Mouse (Mus musculus) cerebral cortex, adult 2 months (tissue): ENCODE measurements around the gene Pemt.

Experiments
- WGBS: fragments of 180-500 bp; shearing (Covaris S2); methylation state at CpG from one replicate; pipeline ENCODE4 v1.1.7; 2018; 5-methylcytosine and 5-hydroxymethylcytosine counted together

Gene Pemt

DNA sequence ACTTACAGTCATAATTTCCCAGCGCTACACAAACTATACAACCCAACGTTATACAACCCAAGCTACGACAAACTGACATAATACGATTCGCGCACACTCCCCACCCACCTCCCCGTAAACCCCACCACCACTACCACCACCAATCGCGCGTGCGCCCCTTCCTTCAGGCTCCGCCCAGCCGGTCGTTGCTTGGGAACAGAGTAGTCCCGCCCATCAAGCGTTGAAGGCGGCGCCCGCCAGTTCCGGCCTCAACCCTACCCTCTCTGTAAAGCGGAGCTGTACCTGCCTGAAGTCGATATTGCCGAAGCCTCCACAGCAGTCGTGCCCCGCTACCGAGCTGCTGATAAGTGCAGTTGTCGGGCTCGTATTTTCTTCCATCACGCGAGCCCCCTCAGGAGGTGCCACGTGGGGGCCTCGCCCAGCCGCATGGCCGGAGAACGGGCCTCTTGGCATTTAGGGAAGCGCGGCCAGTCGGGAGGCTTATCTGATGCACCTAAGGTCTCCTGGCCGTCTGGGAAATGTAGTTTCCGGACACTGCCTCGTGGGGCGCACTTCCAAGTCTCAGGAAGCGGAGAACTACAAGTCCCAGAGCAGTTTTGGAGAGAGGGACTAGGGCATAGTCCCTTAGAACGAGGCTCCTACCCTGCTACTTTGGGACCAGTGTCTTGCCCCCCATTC lies at the start of gene Pemt:
Gene Pemt, minus strand, starts transcription at position 432 of the 678 bp plus-strand sequence.
- WGBS = under 1% methylated on average over 44 of the region's 44 CpGs

DNA sequence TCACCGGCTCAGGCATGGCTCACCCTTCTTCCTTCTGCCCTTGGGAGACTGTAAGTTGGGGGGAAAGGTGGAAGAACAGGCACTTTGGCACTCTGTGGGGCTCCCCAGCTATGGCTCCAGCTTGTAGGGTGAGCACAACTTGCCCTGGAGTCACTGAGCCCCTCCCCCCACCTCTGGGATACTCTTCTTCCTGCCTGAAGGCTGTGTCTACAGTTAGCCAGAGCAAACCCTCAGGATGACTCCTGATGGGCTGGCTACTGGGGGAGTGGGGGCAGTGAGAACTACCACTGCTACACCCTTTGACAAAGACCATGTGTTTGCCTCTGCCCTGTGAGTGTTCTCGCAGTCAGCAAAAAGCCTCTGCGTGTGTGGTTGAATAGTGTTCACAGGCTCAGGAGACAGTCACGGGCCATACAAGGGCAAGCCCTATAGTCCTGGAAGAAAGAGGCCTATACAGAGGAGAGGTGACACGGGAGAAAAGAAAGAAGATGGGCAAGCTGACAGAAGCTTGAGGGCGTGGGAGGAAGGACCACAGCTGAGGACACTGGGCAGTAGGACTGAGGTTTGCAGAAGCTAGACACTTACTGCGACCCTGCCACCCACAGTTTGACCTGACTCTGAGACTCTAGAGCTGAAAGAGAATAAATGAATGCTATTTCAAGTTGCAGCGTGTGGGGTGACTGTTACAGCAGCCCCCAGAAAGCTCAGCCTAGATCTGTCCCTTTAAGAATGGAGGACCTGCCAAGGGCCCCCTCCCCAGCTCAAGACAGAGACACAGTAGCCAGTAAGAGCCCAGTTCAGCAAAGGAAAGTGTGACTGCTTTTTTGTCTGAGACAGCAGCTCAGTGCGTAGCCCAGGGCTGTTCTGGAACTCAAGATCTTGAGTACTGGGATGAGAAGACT lies 48.9 kb upstream of the Pemt start:
- WGBS = 75% methylated on average over 9 of the region's 9 CpGs

DNA sequence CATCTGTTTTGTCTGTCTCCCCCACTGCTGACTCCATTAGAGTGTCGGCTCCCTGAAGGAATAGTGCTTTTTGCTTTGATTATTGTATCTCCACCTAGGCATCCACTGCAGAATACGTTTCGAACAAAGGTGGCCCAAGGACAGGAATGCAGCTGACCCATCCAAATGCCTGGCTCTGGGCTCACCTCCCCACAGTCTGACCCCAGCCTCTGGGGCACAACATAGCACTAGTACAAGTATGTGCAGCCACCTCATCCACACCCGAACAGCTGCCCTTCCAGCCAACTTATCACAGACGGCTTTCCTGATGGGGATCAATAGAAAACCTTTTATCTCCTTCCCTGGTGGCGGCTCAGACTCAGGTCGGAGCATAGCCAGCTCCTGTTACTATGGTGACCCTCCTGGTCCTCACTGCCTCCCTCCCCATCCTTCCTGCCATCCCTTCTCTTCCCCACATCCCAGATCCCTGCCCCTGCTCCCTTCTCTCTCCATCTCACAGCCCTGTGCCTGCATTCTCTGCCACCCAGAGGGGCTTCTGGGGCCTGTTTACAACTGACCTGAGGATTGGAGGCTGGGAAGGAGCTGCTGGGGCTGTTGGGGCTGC lies 47.8 kb upstream of the Pemt start:
- 49% methylated on average over 7 of the region's 7 CpGs for WGBS

DNA sequence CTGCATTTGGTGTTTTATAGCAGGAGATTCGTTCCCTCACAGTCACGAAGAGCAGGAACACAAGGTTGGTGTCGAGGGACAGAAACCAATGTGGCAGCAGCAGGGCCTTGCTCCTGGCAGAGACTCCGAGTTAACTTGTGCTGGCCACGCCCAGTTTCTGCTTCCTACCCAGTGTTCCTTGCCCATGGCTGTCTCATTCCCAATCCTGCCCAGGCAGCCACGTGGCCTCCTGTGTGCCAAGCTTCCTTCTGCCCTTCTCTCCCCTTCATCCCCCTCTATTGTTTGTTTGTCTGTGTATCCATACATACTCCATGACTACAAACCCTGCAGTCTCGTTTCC lies 45.1 kb upstream of the Pemt start:
- 50% methylated on average over 7 of the region's 7 CpGs for WGBS

DNA sequence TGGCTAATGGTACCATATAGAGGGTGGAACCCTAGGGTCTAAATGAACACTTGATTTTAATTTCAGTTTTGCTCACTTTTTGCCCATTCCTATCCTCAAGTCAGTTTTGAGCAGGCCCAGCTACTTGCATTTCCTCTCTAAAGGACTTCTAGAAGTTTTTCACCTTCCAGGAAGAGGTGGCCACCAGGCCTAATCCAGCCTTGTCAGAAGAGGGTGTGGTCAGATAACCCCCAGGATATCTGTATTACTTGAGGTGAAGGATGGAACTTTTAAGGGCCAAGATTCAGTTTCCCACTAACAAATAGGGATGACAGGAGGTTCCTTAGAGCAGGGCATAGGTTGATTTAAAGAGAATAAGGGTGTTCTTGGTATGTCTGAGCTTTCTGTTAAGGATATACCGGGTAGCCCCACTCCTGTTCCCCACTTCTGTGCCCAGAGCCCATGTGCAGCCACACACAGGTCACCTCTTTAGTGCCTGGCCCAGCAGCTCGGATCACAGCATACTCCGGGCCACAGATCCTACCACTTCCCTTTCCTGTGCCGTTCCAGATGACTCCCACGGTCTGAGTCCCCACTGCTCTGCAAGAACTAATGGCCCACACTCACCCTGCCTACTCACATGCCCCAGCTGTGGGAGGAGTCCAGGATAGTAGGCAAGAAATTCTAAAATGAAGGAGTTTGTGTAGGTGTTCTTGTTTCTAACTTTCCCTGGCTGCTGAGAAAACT lies 44.6 kb upstream of the Pemt start:
- 42% methylated on average over 5 of the region's 5 CpGs for WGBS

DNA sequence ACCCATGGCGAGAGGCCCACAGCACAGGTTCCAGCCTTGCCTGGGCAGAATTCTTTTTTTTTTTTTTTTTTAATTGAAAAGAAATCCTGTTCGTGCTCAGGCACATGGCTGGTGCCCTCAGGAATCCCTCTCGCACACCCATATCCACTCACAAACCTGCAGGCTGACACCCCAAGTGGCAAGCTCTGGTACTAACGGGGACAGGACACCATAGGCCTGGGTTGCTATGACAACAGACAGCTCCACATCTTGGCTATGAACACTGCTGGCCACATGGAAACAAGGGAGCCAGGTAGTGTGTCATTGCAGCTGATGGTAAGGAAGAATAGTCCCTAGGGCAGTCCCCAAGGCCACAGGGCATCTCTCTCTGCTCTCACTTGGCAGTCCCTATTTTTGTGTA lies 42.7 kb upstream of the Pemt start:
- WGBS = 39% methylated on average over 4 of the region's 4 CpGs

DNA sequence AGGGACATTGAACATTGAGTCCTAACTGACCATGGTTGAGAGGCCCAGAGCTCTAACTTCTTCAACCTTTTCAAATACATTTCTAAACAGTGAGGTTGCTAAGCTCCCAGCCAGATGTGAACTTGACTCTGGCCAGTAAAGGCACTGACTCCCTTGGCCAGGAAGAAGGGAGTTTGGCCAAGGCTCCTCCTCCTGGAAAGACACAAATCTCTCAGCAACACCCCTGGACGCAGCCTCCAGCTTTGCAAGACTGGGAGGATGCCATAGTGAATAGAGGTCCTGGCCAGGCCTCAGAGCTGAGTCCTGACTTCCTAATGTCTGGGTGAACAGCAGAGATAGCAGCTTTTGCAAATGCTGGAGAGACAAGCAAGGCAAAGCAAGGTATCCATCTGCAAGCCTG lies 40.4 kb upstream of the Pemt start:
- 83% methylated on average over 1 of the region's 1 CpGs for WGBS

DNA sequence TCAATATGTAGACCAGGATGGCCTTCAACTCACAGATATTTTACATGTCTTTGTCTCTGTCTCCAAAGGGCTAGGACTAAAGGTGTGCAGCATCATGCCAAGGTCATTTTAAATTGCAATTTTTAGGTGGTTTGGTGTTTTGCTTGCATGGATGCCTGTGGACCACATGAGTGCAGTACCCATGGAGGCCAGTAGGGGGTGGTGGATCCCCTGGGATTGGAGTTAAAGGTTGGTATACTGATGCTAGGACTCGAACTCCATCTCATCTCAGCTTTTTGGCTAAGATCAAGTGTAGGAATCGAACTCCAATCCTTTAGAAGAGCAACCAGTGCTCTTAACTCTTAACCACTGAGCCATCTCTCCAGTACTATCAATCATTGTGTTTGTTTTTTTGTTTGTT lies 38.3 kb upstream of the Pemt start:
- WGBS = 56% methylated on average over 2 of the region's 2 CpGs

DNA sequence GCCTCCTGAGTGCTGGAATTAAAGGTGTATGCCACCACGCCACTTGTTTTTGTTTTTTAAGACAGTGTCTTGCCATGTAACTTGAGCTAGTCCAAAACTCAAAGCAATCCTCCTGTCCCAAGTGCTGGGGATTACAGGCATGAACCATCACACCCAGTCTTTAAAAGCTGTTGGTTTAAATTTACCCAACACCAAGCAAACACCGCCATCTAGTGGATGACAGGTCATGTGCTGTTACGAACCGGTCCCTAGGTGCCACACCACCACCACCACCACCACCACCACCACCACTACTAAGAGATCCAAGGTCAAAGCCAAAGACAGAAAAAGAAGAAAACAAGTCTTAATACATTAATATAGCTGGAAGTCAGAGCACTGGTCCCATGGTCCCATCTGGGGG lies 30.5 kb upstream of the Pemt start:
- WGBS = 23% methylated on average over 4 of the region's 4 CpGs

DNA sequence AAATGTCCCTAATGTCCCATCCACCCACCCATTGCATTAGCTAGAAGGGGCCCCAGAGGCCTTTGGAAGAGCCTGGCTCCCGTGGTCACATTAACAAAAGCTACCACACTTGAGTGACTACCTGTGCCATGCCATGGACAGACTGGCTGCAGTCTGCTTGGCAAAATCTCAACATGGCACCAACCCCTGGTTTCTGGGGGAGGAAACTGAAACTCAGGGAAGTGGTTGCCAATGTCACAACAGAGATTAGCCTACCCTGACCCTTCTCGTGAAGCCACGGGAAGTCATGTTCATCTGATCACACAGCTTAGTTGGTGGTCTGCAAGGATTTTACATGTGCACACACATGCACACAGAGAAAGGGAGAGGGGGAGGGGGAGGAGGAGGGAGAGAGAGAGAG lies 29.9 kb upstream of the Pemt start:
- WGBS = 92% methylated on average over 3 of the region's 3 CpGs

DNA sequence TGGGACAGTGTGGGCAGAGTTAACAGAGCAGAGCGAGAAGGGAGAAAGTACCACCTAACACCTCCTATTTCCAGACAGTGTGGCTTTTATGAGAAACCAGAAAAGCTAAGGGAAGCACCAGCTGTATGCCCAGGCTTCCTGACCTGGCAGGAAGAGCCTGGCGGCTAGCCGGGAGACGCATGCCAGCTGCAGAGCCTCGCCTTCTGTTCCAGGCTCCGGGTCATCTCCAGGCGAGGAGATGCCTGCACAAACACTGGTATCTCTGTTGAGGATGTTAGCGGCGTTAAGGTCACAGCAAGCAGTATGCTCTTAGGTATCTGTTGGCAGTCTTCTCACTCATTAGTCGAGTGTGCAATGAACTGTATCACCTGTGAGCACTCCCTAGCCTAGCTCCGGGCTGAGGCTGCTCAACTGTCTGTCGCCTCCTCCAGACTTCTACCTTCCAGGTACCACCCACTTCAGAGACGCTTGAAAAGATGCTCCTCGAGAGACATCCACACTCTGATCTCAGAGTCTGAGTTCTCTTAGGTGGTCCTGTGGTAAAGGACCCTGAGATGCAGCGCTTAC lies 27.7 kb upstream of the Pemt start:
- 36% methylated on average over 15 of the region's 15 CpGs for WGBS

DNA sequence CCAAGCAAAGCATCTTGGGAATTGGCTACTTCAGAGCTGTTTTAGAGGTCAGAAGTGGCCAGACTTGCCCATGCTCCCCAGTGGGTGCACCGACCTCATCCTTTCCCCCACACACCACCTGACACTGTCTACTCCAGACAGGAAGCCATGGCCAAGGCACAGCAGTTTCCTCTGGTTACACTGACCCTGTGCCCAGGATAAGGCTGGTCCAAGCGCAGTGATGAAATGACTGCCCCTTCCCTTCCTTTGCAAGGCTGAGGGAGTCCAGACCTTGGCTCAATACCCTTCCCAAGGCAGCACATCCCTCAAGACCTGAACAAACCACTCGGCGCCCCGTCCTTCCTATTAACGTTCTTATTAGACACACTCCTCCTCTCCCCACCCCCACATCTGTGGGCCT lies 24.9 kb upstream of the Pemt start:
- WGBS = 89% methylated on average over 6 of the region's 6 CpGs

DNA sequence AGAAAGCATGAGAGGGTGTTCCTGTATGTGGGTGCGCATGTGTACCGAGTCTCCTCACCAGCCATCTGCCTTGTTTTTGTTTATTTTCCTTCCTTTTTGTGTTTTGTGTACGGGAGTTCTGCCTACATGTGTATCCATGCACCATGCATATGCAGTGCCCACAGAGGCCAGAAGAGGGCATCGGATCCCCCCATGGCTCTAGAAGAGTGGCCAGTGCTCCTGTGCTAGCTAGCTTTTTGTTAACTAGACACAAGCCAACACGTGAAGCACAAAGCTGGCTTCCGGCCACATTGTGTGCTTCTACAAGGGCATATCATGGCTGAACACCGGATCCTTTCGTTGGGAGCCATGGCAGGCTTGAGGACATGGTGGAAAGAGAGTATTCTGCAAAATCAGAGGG lies 24.3 kb upstream of the Pemt start:
- WGBS = 35% methylated on average over 8 of the region's 8 CpGs

DNA sequence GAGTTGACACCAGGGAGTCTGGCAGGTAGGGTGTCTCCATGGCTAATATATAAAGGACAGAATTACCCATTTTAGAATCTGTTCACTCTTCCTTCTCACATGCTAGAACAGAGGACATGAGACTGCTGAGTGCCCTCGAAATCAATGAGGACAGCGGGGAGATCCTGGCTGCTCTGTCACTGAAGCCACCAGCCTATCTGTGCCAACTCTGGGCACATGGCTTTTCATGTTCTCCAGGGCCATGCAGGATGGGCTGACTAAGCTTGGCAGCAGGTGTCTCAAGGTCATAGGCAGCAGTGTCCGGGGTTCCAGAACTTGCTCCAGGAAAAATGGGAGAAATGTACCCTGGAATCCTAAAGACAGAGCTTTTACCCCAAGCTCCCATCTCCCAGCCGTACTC lies 21.4 kb upstream of the Pemt start:
- 92% methylated on average over 4 of the region's 4 CpGs for WGBS

DNA sequence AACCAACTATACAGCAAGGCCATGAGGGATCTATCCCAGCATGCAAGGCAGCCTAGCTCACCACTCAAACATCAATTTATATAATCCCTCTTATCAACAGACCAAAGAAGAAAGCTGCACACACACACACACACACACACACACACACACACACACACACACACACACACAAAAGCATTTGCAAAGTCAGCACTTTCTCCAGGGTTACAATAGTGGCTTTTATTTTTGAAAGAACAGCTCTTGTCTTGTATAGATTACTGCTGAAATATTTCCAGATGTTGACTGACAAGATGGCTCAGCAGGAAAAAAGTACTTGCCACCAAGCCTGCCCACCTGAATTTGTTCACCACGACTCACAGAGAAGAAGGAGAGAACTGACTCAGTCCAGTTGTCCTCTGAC lies 19.0 kb upstream of the Pemt start:
- WGBS = 73% methylated on average over 1 of the region's 1 CpGs

DNA sequence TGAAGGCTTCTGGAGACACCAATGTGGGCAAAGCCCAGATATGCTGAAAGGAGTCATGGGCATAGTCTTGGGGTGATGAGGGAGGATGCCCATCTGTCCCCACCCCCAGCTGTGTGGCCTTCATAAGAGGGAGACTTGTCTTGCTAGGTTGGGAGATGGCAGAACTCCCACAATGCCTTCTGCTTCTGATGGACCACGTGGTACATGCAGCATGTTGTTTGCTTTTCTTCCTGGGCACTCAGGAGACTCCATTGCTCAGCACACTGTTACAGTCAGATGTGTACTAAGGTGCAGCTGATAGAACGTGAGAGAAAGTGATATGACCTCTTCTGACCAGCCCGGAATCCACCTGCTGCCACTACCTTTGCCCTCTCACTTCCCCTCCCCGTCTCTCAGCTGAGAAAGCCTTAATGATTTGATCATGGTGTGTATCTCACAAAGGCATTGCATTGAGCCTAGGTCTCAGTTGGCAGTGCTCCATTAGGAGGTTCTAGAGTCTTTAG lies 15.3 kb upstream of the Pemt start:
- 82% methylated on average over 4 of the region's 4 CpGs for WGBS

DNA sequence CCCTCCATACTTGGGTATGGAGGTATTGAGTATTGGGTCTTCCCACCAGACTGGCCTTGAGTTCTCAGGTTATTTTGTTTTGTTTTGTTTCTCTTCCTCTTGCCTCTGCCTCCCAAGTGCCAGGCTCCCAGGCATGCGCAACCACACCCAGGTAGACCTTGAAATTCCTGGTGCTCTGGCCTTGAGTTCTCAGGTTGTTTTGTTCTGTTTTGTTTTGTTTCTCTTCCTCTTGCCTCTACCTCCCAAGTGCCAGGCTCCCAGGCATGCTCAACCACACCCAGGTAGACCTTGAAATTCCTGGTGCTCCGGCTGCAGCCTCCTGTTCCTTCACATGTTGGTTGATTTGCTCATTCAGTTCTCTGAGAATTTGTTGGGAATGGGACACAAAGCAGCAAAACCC lies 13.7 kb upstream of the Pemt start:
- WGBS = 100% methylated on average over 2 of the region's 2 CpGs

DNA sequence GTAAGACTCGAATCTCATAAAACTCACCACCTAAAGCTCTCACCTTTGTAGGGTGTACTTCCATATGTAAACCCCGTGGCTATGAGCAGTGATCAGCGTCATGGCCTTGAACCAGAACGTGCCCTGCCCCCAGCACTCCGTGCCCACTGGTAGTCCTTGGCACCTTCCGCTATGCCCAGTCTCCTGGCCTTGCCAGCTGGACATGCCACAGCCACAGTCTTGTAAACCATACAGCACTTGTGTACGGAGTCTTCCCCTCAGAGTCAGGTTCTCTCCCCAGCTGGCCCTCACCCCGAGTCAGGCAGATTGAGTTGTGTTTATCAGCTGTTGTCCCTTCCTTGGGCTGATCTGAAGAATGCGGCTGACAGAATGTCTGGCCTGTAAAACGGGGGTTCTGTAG lies 12.2 kb upstream of the Pemt start:
- 81% methylated on average over 10 of the region's 10 CpGs for WGBS

DNA sequence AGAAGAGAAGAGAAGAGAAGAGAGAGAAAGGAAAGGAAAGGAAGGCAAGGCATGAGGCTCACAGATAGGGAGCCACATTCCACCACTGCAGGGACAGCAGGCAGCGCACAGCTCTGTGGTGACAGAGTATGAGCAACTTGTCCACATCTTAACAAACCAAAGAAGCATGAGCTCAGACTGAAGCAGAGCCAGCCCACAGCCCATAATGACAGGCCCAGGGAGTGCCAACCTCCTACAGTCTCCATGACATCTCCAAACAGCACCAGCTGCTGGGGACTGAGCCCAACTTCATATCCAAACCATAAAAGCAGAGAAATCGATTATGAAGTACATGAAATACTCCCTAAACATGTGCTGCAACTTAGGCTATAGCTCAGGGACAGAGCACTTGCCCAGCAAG lies 11.7 kb upstream of the Pemt start:
- 45% methylated on average over 2 of the region's 2 CpGs for WGBS

DNA sequence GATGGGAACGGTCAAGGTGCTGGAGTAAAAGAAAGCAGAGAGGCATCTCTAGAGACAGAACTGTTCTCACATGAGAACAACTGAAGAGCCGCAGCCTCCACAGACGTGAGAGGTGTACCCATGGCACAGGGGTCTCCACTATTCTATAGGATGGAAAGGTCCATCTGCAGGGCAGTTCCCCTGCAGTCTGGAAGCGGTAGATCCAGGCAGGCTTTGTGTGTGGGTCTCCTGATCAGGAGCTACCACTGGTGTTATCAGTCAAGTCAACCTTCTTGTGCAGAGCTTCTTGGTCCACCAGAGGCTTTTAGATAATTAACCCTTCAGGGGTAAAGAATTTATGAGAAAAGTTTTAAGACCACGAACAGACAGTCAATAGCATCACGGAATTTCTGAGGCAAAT lies 10.2 kb upstream of the Pemt start:
- 87% methylated on average over 6 of the region's 6 CpGs for WGBS

DNA sequence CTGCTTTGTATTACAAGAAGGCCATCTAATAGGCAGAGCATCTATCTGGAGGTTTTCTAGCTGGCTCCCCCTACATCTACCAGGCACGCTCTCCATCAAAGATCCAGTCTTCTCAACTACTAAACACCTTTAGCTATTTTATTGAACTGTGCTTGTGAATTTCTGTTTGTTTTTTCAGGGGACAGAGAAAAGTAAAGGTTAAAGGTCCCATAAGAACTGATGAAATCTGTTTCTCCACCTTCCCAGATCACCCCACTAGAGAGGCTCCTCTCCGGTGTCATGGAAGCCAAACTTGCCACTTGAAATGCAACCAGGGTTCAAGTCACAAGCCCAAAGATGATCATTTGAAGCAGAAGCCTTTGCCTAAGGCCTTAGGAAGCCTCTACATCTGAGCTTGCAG lies 2.6 kb upstream of the Pemt start:
- 94% methylated on average over 2 of the region's 2 CpGs for WGBS

DNA sequence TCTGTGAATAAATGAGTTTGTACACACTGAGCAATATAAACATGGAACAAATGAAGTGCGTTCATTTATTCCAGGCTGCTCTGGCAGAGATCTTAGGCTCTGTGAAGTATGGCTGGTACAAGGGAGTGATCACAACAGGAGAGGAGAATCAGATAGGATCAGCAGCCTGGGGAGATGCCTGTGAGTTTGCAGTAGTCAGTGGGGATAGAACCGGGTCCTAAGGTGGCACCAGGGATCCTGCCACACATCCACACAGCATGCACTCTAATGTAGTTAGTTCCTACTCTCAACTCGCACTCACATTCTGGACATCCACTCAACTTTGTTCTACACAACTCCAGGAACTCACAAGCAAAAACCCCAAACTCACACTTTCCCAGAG lies 622 bp downstream of the Pemt start:
- 4% methylated on average over 3 of the region's 3 CpGs for WGBS
